Mouse (Mus musculus): ENCODE results near the gene Rnaseh2b. TPM values are rescaled to one million over a fixed set of nuclear protein-coding genes. Genes with fewer than 3 reads are reported as not detected.

Gene Rnaseh2b
- polyA plus RNA-seq, 1 experiment from 2014 or later: 67.3 TPM

- no peak overlapping the region for H3K4me2 ChIP-seq
- ATAC-seq (ENCODE audit: low read depth): no peak
- H3K27ac ChIP-seq: no peak overlapping the region
- no peaks in the 10 kb centered on the region for H3K4me1 ChIP-seq (replicated peaks)
- no peaks in the 10 kb centered on the region for H3K36me3 ChIP-seq
- no peak overlapping the region for H3K9ac ChIP-seq
- 63% methylated on average over 4 of the region's 4 CpGs for WGBS (ENCODE audit: insufficient replicate concordance)
- no peak overlapping the region for H3K4me3 ChIP-seq (replicated peaks)
- DNase-seq: no peak
- no peaks in the 10 kb centered on the region for H3K27me3 ChIP-seq
- H3K9me3 ChIP-seq (replicated peaks): no peaks in the 10 kb centered on the region
These were observed 100.4 kb downstream of the Rnaseh2b start for GRCm38 (mm10) chr14:62392754-62393153.

DNA sequence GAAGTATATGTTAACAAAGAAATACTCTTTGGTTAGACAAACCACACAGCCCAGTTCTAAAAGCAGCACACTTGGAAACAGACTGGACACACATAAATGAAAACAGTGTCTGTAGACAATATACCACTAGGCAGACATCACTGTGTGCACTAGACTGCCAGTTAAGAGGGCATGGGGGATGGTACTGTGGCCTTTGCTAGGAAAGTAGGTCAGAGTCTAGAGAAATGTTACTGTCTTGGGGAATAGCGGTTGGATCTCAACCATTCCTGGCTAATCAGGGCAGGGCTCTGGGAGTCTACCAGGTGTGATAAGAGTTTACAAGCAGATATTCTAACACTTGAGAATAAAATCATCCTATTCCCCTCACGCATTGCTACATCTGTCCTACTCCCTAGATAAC, 103.0 kb downstream of the Rnaseh2b start:
- H3K9ac ChIP-seq: no peak overlapping the region
- H3K27me3 ChIP-seq: no peaks in the 10 kb centered on the region
- H3K36me3 ChIP-seq: no peaks in the 10 kb centered on the region
- DNase-seq (no peak), ATAC-seq (ENCODE audit: low read depth) (no peak)
- no peaks in the 10 kb centered on the region for H3K4me1 ChIP-seq (replicated peaks)
- WGBS (ENCODE audit: insufficient replicate concordance): 77% methylated on average over 2 of the region's 2 CpGs
- H3K4me3 ChIP-seq (replicated peaks): no peak overlapping the region
- H3K4me2 ChIP-seq: no peak overlapping the region
- no peak overlapping the region for H3K27ac ChIP-seq
- no peaks in the 10 kb centered on the region for H3K9me3 ChIP-seq (replicated peaks)

DNA sequence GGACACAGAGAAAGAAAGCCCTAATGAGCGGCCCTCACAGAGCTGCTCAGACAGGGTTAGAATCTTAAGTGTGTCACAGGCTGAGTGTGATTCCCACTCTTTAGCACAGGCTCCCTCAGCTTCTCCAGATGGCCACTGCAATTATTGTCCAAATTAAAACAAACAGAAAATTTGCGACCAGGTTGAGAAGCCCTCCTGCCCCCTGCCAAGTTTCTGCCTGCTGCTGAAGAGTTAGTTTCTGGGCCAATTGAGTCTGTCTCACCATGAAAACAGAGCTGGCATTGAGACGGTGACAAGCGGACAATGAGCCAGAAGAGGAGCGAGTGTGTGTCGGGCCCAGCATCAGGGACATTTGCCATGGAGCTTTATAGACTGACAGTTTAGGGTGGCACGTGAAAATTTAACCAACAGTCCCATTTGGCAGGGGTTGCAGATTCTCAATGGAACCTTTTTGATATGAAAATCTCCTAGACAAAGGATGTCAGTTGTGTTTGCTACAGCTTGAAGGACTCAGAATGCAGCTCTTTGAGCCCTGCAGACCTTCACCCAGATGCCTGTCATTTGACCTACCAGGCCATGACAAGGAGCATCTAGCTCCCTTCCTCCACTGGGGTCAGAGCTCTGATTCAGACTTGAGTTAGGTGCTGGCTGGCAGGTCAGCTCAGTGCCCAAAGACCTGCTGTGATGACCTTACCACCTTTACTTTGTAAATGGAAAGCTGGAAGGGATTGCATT, 123.8 kb downstream of the Rnaseh2b start:
- Histone ChIP-seq H3K9me3 (replicated peaks) (no peaks in the 10 kb centered on the region), H3K4me1 (replicated peaks) (no peaks in the 10 kb centered on the region), H3K27me3 (no peaks in the 10 kb centered on the region), H3K27ac (no peak overlapping the region), H3K36me3 (no peaks in the 10 kb centered on the region), H3K4me2 (no peak overlapping the region), H3K9ac (no peak overlapping the region), H3K4me3 (replicated peaks) (no peak overlapping the region)
- DNase-seq: no peak
- 68% methylated on average over 7 of the region's 7 CpGs for WGBS (ENCODE audit: insufficient replicate concordance)
- no peak for ATAC-seq (ENCODE audit: low read depth)

GRCm38 (mm10) chr14:62416742-62417134, 124.3 kb downstream of the Rnaseh2b start:
- no peaks in the 10 kb centered on the region for H3K36me3 ChIP-seq
- WGBS (ENCODE audit: insufficient replicate concordance): 33% methylated on average over 1 of the region's 1 CpGs
- no peak overlapping the region for H3K9ac ChIP-seq
- no peak overlapping the region for H3K4me3 ChIP-seq (replicated peaks)
- H3K4me2 ChIP-seq: no peak overlapping the region
- H3K4me1 ChIP-seq (replicated peaks): no peaks in the 10 kb centered on the region
- H3K27me3 ChIP-seq: no peaks in the 10 kb centered on the region
- DNase-seq (no peak), ATAC-seq (ENCODE audit: low read depth) (no peak)
- H3K9me3 ChIP-seq (replicated peaks): no peaks in the 10 kb centered on the region
- no peak overlapping the region for H3K27ac ChIP-seq

DNA sequence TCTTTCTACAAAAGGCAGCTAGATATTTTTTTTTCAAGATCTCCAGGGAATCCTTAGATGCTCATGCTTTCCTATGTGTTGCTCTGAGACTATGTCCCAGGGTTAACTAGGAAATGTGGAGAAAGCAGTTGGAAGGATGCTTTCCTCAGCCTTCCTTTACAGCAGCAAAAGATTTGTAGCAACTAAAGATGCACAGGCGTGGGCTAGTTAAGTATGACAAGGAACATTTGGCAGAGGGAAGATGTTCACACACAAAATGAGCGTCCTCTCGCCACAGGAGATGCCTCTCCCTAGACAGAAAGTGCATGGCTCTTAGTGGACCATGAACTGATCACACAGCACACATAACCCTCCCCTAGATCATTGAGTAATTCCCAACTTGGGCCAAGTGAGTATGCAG, 125.1 kb downstream of the Rnaseh2b start:
- no peak overlapping the region for H3K27ac ChIP-seq
- H3K27me3 ChIP-seq: no peaks in the 10 kb centered on the region
- DNase-seq: no peak
- 58% methylated on average over 3 of the region's 3 CpGs for WGBS (ENCODE audit: insufficient replicate concordance)
- no peak overlapping the region for H3K4me2 ChIP-seq
- H3K9me3 ChIP-seq (replicated peaks): no peaks in the 10 kb centered on the region
- H3K9ac ChIP-seq: no peak overlapping the region
- H3K4me1 ChIP-seq (replicated peaks): no peaks in the 10 kb centered on the region
- H3K4me3 ChIP-seq (replicated peaks): no peak overlapping the region
- no peaks in the 10 kb centered on the region for H3K36me3 ChIP-seq
- ATAC-seq (ENCODE audit: low read depth): no peak

DNA sequence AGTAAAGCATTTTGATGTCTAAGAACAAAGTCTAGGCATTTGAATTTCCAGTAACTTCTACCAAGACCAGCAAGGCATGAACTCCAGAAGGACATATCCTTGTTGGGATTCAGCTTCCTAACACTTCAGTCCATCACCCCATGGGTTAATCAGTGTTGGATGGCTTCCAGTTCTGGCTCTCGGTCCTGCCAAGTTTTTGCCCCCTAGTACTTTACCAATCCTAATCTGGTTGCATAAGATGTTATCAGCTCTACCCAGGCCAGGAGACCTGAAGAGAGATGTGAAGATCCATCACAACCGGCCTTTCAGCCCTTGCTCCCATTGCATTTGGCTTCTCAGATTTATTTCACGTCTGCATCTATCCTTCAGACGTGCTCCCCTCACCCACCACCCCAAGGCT, 129.9 kb downstream of the Rnaseh2b start:
- Histone ChIP-seq H3K9me3 (replicated peaks) (no peaks in the 10 kb centered on the region), H3K27me3 (no peaks in the 10 kb centered on the region), H3K27ac (no peak overlapping the region), H3K4me2 (no peak overlapping the region), H3K9ac (no peak overlapping the region), H3K36me3 (no peaks in the 10 kb centered on the region), H3K4me3 (replicated peaks) (no peak overlapping the region), H3K4me1 (replicated peaks) (no peaks in the 10 kb centered on the region)
- DNase-seq: no peak
- no peak for ATAC-seq (ENCODE audit: low read depth)
- WGBS (ENCODE audit: insufficient replicate concordance): 67% methylated on average over 4 of the region's 4 CpGs

Other genes starting within 250 kb of the Rnaseh2b start
- gene Dleu7, start 458 bp downstream of the Rnaseh2b start, polyA plus RNA-seq (2015; fragmentation: Nextera tagmentation; extraction: Ambion mirVana): 0.10 and 0.14 TPM in 2 replicates
- gene Gucy1b2, start 163.7 kb downstream of the Rnaseh2b start, polyA plus RNA-seq (2015; fragmentation: Nextera tagmentation; extraction: Ambion mirVana): not detected in 2 replicates